Mouse (Mus musculus) neural tube, embryonic 13.5 days (tissue): ENCODE measurements at regions not wholly inside any gene's neighbourhood (a gene's known extent, or its start where the extent isn't known, plus 50 kb on each side); places are given as distances from the start of the nearest gene placed in this dataset.

Experiments used
- ATAC-seq: fragments of 200-750 bp; cut with Nextera tagmentation; 2 replicates; pipeline ENCODE4 v1.8.0; 2017; ENCODE audit warnings: low read depth, mild to moderate bottlenecking, moderate TSS enrichment, moderate library complexity
- H3K27ac ChIP-seq: fragments of 300-500 bp; sonication (generic); replicated peaks from 2 replicates; pipeline ENCODE4 v1.5.1; 2015; ENCODE audit warnings: moderate library complexity, mild to moderate bottlenecking, inconsistent platforms
- H3K27me3 ChIP-seq: fragments of 300-500 bp; sonication (generic); 2 replicates; pipeline ENCODE4 v1.6.1; 2015; ENCODE audit warnings: mild to moderate bottlenecking, inconsistent platforms
- H3K36me3 ChIP-seq: fragments of 300-500 bp; sonication (generic); 2 replicates; pipeline ENCODE4 v1.6.1; 2015; ENCODE audit warnings: mild to moderate bottlenecking, inconsistent platforms
- H3K4me1 ChIP-seq: fragments of 300-500 bp; sonication (generic); replicated peaks from 2 replicates; pipeline ENCODE4 v1.6.1; 2015; ENCODE audit warnings: inconsistent platforms
- H3K4me2 ChIP-seq: fragments of 300-500 bp; sonication (generic); 2 replicates; pipeline ENCODE4 v1.6.1; 2015; ENCODE audit warnings: inconsistent platforms, mild to moderate bottlenecking, moderate library complexity
- H3K4me3 ChIP-seq: fragments of 300-500 bp; sonication (generic); 2 replicates; pipeline ENCODE4 v1.5.1; 2015; ENCODE audit warnings: mild to moderate bottlenecking, inconsistent platforms
- H3K9ac ChIP-seq: fragments of 300-500 bp; sonication (generic); 2 replicates; pipeline ENCODE4 v1.6.1; 2015; ENCODE audit warnings: moderate library complexity, mild to moderate bottlenecking, inconsistent platforms
- H3K9me3 ChIP-seq: fragments of 300-500 bp; sonication (generic); 2 replicates; pipeline ENCODE4 v1.6.1; 2016; ENCODE audit warnings: inconsistent platforms
- WGBS: fragments of 180-500 bp; shearing (Covaris S2); methylation state at CpG from one replicate; pipeline ENCODE4 v1.1.7; 2015; 5-methylcytosine and 5-hydroxymethylcytosine counted together

- Histone ChIP-seq H3K4me2 (no peak overlapping the region), H3K36me3 (no peaks in the 10 kb centered on the region), H3K27me3 (no peaks in the 10 kb centered on the region), H3K4me3 (no peak overlapping the region), H3K9ac (no peak overlapping the region), H3K9me3 (no peaks in the 10 kb centered on the region), H3K4me1 (no peaks in the 10 kb centered on the region), H3K27ac (no peak overlapping the region)
- 77% methylated on average over 4 of the region's 4 CpGs for WGBS
- no peak for ATAC-seq
Measured at GRCm38 (mm10) chr15:63299311-63299710, 545.7 kb downstream of the Gsdmc2 start.

GRCm38 (mm10) chr15:63288534-63288933 is 556.4 kb downstream of the Gsdmc2 start:
- H3K27ac ChIP-seq, result no peak overlapping the region
- no peak for ATAC-seq
- no peaks in the 10 kb centered on the region for H3K36me3 ChIP-seq
- H3K4me2 ChIP-seq, result no peak overlapping the region
- no peaks in the 10 kb centered on the region for H3K9me3 ChIP-seq
- no peak overlapping the region for H3K4me3 ChIP-seq
- no peak overlapping the region for H3K9ac ChIP-seq
- no peaks in the 10 kb centered on the region for H3K27me3 ChIP-seq
- no peaks in the 10 kb centered on the region for H3K4me1 ChIP-seq

GRCm38 (mm10) chr15:63286026-63286425 is 559.0 kb downstream of the Gsdmc2 start:
- Histone ChIP-seq H3K27ac (no peak overlapping the region), H3K4me2 (no peak overlapping the region), H3K4me1 (no peaks in the 10 kb centered on the region), H3K4me3 (no peak overlapping the region), H3K9ac (no peak overlapping the region), H3K27me3 (no peaks in the 10 kb centered on the region), H3K9me3 (no peaks in the 10 kb centered on the region), H3K36me3 (no peaks in the 10 kb centered on the region)
- 87% methylated on average over 1 of the region's 1 CpGs for WGBS
- ATAC-seq, result no peak

GRCm38 (mm10) chr15:63270381-63270780 is 574.6 kb downstream of the Gsdmc2 start:
- H3K27ac ChIP-seq, result no peak overlapping the region
- no peak for ATAC-seq
- no peak overlapping the region for H3K4me2 ChIP-seq
- H3K9ac ChIP-seq, result no peak overlapping the region
- no peaks in the 10 kb centered on the region for H3K4me1 ChIP-seq
- H3K27me3 ChIP-seq, result no peaks in the 10 kb centered on the region
- no peak overlapping the region for H3K4me3 ChIP-seq
- 88% methylated on average over 2 of the region's 2 CpGs for WGBS
- H3K9me3 ChIP-seq, result no peaks in the 10 kb centered on the region
- no peaks in the 10 kb centered on the region for H3K36me3 ChIP-seq

GRCm38 (mm10) chr15:63265845-63266244 is 579.1 kb downstream of the Gsdmc2 start:
- Histone ChIP-seq H3K27ac (no peak overlapping the region), H3K27me3 (no peaks in the 10 kb centered on the region), H3K4me3 (no peak overlapping the region), H3K4me1 (no peaks in the 10 kb centered on the region), H3K9me3 (no peaks in the 10 kb centered on the region), H3K36me3 (no peaks in the 10 kb centered on the region), H3K4me2 (no peak overlapping the region), H3K9ac (no peak overlapping the region)
- WGBS, result 94% methylated on average over 1 of the region's 1 CpGs
- no peak for ATAC-seq

GRCm38 (mm10) chr15:63255736-63256135 is 589.2 kb downstream of the Gsdmc2 start:
- 75% methylated on average over 2 of the region's 2 CpGs for WGBS
- H3K4me1 ChIP-seq, result no peaks in the 10 kb centered on the region
- no peak overlapping the region for H3K27ac ChIP-seq
- no peaks in the 10 kb centered on the region for H3K36me3 ChIP-seq
- H3K27me3 ChIP-seq, result no peaks in the 10 kb centered on the region
- no peaks in the 10 kb centered on the region for H3K9me3 ChIP-seq
- H3K9ac ChIP-seq, result no peak overlapping the region
- H3K4me2 ChIP-seq, result no peak overlapping the region
- ATAC-seq, result no peak
- no peak overlapping the region for H3K4me3 ChIP-seq

GRCm38 (mm10) chr15:63252781-63253340 is 592.1 kb downstream of the Gsdmc2 start:
- Histone ChIP-seq H3K9me3 (no peaks in the 10 kb centered on the region), H3K4me3 (no peak overlapping the region), H3K27me3 (no peaks in the 10 kb centered on the region), H3K9ac (no peak overlapping the region), H3K4me1 (no peaks in the 10 kb centered on the region), H3K4me2 (no peak overlapping the region), H3K36me3 (no peaks in the 10 kb centered on the region), H3K27ac (no peak overlapping the region)
- ATAC-seq, result no peak
- WGBS, result 78% methylated on average over 1 of the region's 1 CpGs

- 76% methylated on average over 3 of the region's 3 CpGs for WGBS
- Histone ChIP-seq H3K9ac (no peak overlapping the region), H3K36me3 (no peaks in the 10 kb centered on the region), H3K27ac (no peak overlapping the region), H3K4me2 (no peak overlapping the region), H3K27me3 (no peaks in the 10 kb centered on the region), H3K4me1 (no peaks in the 10 kb centered on the region), H3K4me3 (no peak overlapping the region), H3K9me3 (no peaks in the 10 kb centered on the region)
- no peak for ATAC-seq
Measured at GRCm38 (mm10) chr15:63238601-63239000, 606.4 kb downstream of the Gsdmc2 start.

GRCm38 (mm10) chr15:63218393-63219060 is 626.5 kb downstream of the Gsdmc2 start:
- H3K36me3 ChIP-seq, result no peaks in the 10 kb centered on the region
- WGBS, result 60% methylated on average over 2 of the region's 2 CpGs
- no peaks in the 10 kb centered on the region for H3K4me1 ChIP-seq
- ATAC-seq, result no peak
- no peaks in the 10 kb centered on the region for H3K9me3 ChIP-seq
- H3K27ac ChIP-seq, result no peak overlapping the region
- H3K4me2 ChIP-seq, result no peak overlapping the region
- H3K9ac ChIP-seq, result no peak overlapping the region
- no peaks in the 10 kb centered on the region for H3K27me3 ChIP-seq
- H3K4me3 ChIP-seq, result no peak overlapping the region

- H3K4me1 ChIP-seq, result no peaks in the 10 kb centered on the region
- no peak overlapping the region for H3K4me3 ChIP-seq
- no peak for ATAC-seq
- no peak overlapping the region for H3K9ac ChIP-seq
- WGBS, result 88% methylated on average over 1 of the region's 1 CpGs
- no peak overlapping the region for H3K27ac ChIP-seq
- H3K27me3 ChIP-seq, result no peaks in the 10 kb centered on the region
- H3K9me3 ChIP-seq, result no peaks in the 10 kb centered on the region
- H3K36me3 ChIP-seq, result no peaks in the 10 kb centered on the region
- no peak overlapping the region for H3K4me2 ChIP-seq
Measured at GRCm38 (mm10) chr15:63205150-63205549, 639.8 kb downstream of the Gsdmc2 start.

- Histone ChIP-seq H3K4me2 (no peak overlapping the region), H3K9ac (no peak overlapping the region), H3K9me3 (no peaks in the 10 kb centered on the region), H3K27ac (no peak overlapping the region), H3K27me3 (no peaks in the 10 kb centered on the region), H3K4me1 (0 out of 2 replicates have a peak, but pooled peaks cover 6% of the 10 kb centered on the region), H3K4me3 (no peak overlapping the region), H3K36me3 (no peaks in the 10 kb centered on the region)
- no peak for ATAC-seq
- 89% methylated on average over 2 of the region's 2 CpGs for WGBS
Measured at GRCm38 (mm10) chr15:63195031-63195430, 649.9 kb downstream of the Gsdmc2 start.

- 20% methylated on average over 1 of the region's 1 CpGs for WGBS
- Histone ChIP-seq H3K9me3 (no peaks in the 10 kb centered on the region), H3K36me3 (no peaks in the 10 kb centered on the region), H3K27me3 (no peaks in the 10 kb centered on the region), H3K9ac (no peak overlapping the region), H3K4me3 (no peak overlapping the region), H3K27ac (no peak overlapping the region), H3K4me2 (no peak overlapping the region), H3K4me1 (0 out of 2 replicates have a peak, but pooled peaks cover 6% of the 10 kb centered on the region)
- ATAC-seq, result no peak
Measured at GRCm38 (mm10) chr15:63194492-63194797, 650.5 kb downstream of the Gsdmc2 start.
